Mouse (Mus musculus) lung, adult 2 months (tissue): Measurements from ENCODE around the gene Rps9.
A peak's percentile ranks its signal among the peaks of the same experiment; 100 is the strongest.

Experiments
- CTCF ChIP-seq: fragments of 200-500 bp; IDR thresholded peaks from 2 replicates; pipeline ENCODE4 v1.5.1; 2011; ENCODE audit warnings: mild to moderate bottlenecking, low read length, control low read depth; ENCODE audit not compliant: insufficient read depth
- POLR2A ChIP-seq: fragments of 200-500 bp; IDR thresholded peaks from 2 replicates; pipeline ENCODE4 v1.6.1; 2011; ENCODE audit warnings: low read depth, mild to moderate bottlenecking, control low read depth, low read length, borderline replicate concordance; ENCODE audit errors: extremely low read depth

GRCm38 (mm10) chr7:3674507-3675227, 29.1 kb upstream of the Rps9 start:
- peak; percentile 99 for TF ChIP-seq CTCF
- no peak for TF ChIP-seq POLR2A
